Mouse (Mus musculus) embryo, embryonic 11 days (tissue): ENCODE measurements around the gene Cib1.
A peak's percentile ranks its signal among the peaks of the same experiment; 100 is the strongest.

ENCODE experiments used
- DNase-seq: peaks from one replicate; pipeline ENCODE4 v3.0.0-alpha.2; 2015

Gene Cib1

DNA sequence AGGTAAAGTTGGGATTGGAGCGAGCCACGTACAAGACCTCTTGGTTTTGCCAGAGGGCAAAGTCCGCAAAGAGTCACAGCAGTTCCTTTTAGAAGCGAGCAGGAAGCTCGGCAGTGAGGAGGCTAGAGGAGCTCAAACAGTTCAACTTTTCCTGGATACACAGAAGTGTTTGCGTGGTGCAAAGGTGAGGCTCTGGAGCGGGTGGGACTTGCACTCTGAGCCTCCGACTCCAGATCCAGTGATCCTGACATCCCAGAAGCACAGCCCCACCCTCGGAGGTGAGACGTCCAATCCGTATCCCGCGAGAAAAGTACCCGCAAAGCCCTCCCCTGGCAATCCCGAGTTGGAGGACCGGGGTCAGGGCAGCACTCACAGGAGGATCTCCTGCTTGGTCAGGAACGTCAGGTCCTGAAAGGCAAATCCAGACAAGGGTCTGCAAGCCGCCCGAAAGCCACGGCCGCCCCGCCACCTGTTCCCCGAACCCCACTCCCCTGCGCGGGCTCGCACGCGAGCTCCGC is 583 bp downstream of the Cib1 start:
- DNase-seq: no peak

DNA sequence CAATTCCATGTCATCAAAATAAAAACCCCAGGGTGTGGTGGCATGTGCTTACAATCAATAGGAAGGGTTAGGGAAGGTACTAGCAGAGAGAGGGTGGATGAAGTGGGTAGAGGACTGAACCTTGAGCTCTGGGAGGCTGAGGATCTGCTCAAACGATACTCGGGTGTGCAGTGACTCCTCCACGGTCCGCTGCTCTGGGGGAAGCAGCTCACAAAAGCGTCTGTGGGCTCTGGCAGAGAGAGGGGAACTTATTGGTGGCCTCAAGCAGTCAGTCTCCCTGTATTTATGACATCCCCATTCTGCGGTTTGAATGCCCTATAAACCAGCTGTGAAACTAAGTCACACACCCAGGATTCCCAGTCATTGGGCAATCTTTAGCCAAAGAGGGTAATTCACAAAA is 2.4 kb downstream of the Cib1 start:
- no peak for DNase-seq

DNA sequence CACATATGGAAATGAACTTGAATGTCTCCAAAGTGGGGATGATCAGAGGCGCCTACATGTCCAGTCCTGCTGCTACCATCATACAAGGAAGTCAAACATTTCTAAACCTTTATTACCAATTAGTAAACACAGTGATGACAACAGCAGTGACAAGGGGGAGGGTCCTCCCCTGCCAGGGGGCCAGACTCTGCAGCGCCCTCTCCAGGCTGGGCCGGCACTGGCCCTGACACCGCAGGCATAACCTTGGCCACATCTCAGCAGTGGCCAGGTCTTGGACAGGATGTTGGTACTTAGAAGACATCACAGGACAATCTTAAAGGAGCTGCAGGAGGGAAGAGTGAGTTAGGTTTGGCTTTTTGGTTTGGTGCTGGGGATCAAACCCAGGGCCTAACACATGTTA is 5.5 kb downstream of the Cib1 start:
- DNase-seq: no peak

DNA sequence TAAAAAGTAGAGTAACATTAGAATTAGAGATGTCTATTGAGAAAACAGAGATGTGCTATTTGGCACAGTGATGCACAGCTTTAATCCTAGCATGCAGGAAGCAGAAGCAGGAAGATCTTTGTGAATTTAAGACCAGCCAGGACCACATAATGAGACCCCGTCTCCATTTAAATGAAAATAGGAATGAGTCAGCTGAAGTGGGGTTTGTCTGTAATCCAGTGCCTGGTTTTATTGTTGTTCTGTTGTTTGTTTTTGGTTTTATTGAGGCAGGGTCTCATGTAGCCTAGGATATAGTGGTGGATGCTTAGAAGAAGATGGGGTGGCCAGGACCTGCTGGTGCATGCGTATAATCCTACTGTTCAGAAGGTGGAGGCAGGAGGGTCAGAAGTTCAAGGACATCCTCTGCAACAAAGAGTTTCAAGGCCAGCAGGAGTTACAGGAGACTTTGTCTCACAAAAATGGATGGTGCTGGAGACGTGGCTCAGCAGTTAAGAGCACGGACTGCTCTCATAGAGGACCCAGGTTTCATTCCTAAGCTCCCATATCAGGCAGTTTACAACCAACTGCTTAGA is 11.3 kb downstream of the Cib1 start:
- DNase-seq: no peak

DNA sequence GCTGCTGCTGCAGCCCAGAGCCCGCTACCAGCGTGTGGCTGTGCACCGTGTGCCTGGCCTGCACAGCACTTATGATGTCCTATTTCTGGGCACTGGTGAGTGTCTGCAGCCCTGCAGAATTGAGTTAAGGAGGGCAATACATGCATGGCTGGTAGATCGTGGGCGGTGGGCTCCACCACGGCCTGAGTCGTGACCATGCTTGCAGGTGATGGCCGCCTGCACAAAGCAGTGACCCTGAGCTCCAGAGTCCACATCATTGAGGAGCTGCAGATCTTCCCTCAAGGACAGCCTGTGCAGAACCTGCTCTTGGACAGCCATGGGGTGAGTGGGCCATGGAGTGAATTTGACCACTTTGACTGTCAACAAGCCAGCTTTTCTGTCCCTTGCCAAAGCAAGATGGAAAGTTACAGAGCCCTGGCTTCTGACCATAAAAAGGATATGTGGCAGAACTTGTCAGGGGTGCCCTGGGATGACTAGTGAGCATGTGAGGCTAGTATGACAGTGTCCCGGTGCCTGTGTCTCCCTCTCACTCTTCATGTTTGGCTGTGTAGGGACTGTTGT is 12.3 kb downstream of the Cib1 start:
- no peak for DNase-seq

DNA sequence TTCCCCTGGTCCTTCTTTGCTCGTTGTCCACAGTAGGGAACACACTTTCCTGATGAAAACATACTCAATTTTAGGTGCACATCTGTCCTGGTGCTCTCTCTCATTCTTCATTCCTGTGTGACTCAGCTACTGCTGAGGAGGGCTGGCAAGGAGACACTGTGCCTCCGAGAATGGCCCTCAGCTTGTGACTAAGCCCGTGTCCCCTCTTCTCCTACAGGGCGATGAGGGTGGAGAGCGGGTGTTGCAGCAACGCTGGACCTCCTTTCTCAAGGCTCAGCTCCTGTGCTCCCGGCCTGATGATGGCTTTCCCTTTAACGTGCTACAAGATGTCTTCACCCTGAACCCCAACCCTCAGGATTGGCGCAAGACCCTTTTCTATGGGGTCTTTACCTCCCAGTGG is 13.9 kb downstream of the Cib1 start:
- DNase-seq: no peak

DNA sequence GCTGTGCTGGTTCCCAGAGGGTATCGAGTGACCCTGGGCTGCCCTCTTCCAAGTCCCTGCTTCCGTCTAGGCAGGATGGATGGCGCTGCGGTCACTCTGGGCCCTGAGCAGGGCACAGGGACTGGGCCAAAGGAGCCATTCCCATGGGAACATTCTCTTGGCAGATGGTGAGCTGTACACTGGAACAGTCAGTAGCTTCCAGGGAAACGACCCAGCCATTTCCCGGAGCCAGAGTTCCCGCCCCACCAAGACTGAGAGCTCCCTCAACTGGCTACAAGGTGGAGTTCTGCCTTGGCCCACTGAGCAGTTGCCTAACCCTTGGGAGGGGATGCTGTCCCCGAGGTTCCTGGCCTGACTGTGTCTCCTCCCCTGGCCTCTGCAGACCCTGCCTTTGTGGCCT is 16.0 kb downstream of the Cib1 start:
- no peak for DNase-seq

DNA sequence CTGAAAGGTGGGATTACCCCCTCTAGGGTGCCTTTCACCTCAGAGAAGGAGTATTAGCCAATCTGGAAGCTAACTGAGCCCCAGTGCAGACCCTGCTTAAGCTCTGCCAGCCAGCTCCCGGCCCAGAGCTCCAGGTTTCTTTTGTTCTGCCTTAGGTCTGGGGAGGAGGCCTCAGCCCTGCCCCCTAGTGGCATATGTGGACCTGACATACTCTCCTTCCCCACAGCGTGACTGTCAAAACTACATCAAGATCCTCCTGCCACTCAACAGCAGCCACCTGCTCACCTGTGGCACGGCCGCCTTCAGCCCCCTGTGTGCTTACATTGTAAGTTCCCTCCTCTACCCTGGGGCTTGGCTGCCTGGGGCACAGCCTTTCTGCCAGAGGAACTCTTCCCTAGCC is 17.2 kb downstream of the Cib1 start:
- DNase-seq: peak; percentile 86

DNA sequence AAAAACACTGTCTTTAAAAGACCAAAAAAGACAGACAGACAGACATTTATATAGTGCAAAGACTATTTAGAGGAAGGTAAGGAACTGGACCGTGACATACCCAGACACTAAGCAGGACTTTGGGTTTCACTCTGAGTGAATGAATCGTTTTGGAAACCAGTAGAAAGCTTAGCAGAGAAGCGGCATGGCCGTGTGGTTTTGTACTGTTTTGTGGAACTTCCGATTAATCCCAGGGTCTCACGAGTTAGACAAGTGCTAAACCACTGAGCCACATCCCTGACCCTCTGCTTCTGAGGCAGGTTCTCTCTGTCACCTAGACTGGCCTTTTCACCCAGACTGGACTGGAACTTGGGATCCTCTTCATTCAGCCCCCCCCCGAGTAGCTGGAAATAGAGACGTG is 18.2 kb downstream of the Cib1 start:
- DNase-seq: no peak

DNA sequence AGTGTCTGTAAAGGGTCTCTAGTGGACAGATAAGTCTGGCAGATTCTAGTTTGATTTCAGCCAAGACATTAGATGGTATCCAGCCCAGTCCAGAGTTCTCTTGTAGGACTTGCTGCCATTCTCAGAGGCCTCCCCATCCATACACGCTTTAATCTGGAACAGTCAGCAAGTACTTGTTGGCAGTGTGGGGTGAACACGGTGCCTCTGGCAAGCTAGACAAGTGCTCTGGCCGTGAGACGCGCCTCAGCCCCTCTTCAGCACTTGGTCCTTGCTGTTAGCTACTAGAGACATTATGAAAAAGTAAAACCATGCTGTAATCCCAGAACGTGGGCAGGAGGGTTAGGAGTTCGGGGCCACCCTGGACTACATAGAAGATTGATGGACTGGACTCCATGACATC is 19.0 kb downstream of the Cib1 start:
- DNase-seq: no peak

DNA sequence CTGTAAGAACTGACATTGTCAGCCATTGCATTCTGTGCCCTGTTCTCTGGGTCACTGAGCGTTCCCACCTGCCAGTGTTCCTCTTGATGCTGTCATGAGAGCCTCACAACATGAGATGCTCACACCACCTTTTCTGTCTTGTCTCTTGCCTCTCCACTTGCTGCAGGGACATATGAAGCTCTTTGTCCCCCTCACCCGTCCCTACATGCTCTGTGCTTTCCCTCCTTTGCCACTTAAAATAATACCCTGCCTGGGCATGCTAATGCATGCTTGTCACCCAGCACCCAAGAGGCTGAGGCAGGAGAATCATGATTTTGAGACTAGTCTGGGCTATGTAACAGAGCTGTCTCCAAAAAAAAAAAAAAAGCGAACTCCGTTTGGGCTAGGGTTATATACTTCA is 21.6 kb downstream of the Cib1 start:
- DNase-seq: no peak

DNA sequence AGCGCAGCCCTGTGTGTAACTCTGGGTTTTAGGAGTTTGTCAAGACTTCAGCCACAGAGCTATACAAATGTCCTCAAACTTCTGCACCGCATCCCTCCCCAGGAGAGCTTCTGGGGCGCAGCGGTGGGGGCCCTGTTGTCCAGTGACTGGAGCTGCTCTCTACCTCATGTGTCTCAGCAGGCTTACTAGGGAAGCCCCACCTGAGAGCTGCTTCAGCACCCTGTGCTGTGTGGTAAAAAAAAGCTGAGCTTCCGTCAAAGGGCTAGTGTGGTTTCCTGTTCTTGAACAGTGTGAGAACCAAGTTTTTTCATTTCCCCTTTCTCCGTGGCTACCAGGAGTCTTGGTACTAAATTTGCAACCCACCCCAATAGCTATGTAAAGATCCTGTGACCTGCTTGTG is 22.9 kb downstream of the Cib1 start:
- no peak for DNase-seq

DNA sequence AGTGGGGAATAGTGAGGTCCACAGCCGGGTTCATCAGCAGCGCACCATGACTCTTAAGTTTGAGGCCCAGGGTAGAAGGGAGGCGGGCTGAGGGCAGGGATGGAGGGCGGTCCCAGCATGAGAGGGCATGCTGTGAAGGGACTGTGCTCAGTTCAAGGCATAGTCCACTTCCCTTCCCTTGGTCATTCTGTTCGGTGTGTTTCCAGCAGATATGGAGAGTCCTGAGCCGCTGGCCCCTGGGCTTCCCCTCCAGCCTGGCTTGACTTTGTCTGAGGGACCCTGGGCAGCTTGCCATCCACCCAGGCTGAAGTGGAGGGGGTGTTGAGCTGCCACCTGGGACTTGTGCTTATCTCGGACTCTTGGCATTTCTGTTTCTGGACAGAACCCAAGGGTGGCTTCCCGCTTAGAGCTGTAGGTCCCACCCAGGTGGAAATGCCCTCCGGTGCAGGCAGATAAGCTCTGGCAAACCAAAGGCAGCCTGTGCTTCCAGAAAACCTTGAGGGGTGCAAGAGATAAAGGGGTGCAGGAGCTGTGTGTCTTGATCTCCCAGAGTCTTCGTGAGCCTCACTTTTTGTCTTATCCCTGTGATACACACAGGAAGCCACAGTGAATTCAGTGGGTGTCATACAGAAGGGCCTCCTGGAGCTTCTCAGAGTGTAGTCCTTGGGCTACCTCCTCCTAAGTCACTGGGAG is 23.7 kb downstream of the Cib1 start:
- DNase-seq: no peak

DNA sequence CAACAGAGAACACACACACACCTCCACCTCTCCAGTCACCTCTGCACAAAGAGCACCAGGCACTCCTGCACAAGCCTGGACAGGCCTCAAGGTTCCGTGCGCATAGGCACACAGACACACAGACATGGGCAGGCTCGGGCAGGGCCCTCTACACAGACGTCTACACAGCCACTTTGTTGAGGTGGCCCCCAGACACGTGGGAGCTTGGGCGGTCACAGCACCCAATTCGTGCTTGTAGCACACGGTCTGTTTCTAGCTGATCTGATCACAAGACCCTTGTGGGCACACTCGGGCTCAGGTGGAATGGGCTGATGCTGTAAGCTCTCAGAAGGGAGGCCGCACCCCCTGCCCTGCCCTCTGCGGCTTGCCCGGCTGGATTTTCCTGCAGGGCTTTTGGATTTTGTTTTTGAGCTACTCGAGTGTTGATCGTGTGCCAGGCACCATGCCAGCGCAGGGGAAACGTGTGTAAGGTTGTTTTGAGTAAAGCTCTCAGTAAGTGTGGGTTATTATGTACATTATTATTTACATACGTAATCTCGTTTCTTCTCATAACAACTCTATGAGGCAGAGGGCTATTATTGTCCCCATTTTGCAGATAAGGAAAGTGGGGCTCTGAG is 24.5 kb downstream of the Cib1 start:
- DNase-seq: no peak

DNA sequence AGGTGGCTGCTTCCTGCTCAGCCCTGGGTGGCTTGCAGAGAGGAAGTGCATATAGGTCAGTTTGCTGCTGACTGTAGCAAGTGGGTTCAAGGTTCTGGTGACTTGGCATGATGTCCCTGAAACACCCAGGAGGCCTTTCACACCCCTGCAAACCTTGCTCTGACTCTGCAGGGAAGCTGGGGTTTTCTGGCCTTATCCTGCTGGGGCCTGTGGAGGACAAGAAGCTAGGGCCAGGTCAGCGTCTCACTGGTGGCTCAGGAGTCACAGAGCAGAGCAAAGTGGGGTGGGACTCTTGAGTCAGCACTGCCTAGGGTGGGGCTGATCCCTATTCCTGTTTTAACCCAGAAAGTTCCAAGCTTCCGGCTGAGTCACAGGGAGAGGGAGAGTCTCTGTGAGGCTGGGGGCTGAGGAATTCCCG is 25.3 kb downstream of the Cib1 start:
- DNase-seq: no peak

DNA sequence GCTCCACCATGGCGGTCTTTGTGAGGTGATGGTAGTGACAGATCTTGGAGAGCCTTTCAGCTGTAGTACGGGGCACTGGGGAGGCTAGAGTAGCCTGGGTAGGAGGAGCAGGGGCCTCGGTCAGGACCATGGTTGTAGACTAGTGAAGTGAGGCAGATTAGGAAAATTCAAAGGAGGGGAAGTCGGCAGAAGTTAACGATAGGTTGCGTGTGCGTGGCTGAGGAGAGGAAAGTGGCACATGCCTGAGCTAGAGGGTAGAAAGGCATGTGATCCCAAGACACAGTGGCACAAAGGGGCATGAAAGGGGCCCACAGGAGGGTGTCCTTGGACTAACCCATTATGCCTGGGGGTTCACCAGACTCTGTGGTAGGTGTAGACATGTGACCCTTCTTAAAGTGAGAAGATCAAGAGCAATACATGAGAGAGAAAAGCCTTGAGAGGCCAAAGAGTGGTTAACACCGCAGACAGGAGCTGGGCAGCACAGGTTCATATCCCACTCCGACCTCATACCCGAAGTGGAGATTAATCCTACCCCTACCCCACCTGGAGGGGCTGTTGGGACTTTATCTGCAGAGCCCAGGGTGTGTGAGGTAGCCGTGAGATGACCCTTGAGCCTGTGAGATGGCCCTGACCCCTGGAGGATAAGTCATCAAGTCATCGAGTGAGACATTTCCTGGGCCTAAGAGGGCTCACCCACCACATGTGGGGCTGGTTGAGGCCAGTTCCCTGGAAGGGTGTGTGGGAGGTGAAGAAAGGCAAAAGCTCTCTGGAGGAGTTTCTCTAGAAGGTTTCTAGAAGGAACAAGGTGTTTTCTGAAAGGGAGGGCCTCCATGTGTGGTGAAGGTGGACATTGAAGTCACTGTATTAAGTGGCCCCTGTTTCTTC is 26.7 kb downstream of the Cib1 start:
- DNase-seq: no peak

DNA sequence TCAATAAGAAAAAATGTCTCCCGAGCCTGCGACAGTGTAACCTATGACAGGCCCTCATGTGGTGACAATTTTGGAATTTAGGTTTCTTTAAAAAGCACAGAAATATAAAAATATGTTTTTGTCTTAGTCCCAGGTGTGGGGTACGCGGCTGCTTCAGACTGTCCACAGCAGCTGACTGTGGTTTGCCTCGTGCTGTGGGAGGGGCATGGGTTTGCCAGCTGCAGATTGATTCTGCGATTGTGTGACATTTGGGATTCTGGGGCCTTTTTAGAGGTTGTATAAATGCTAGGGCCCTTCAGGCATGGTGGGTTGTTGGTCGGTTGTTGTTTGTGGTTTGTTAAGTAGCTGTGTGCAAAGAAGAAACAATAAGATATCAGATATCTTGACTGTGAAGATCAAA is 27.7 kb downstream of the Cib1 start:
- no peak for DNase-seq

DNA sequence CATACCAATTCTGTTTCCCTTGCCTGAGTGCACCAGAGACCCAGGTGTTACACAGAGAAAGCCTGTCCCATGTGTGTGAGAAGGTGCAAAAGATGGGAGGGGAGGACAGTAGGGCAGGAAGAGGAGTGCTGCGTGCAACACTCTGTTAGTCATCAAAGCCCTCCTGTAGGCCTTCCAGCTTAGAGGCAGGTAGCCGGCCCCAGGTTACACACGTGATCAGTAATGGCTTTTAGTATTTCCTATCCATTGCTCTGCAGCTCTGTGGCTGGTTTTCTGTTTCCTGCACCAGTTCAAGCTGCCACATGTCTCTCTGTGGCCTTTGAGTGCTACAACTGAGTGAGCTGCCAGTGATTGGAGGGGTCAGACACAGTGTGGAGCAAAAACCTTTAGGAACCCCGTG is 28.3 kb downstream of the Cib1 start:
- no peak for DNase-seq

DNA sequence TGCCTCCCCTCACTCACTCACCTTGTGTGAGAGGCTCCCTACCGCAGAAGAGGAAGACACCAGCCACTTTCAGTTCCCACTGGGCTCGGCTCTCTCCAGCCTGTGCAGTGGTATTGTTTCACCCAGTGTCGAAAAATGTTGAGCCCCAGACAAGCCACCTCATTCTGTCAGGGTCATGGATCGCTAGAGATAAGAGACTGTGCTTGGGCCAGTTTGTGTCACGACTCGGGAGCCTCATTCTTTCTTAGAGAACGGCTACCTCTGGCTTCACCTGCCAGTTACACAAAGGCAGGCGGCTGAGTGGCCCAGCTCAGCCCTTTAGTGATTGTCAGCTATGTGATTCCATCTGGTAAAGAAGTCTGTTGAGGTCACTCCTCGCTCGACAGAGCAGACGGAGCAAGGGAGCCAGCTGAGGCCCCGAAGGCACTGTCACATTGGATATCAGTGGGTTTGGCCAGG is 28.9 kb downstream of the Cib1 start:
- DNase-seq: no peak

DNA sequence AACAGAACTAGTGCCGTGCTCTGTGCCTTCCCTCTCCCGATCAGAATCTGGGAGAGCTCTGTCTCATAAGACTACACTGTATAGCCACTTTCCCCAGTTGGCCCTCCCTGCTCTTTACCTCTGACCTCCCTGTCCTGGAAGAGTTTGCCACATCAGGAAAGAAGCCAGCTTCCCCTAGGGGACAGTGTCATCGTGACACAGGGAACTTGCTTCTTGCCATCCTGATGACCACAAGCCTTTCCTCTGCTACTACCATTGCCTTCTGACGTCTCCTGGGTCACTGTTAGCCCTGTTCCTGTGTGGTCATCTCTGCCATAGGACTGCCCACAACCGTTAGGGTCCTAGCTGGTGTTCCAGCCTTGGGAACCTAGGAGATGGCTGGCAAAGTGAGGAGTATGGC is 29.7 kb downstream of the Cib1 start:
- no peak for DNase-seq

DNA sequence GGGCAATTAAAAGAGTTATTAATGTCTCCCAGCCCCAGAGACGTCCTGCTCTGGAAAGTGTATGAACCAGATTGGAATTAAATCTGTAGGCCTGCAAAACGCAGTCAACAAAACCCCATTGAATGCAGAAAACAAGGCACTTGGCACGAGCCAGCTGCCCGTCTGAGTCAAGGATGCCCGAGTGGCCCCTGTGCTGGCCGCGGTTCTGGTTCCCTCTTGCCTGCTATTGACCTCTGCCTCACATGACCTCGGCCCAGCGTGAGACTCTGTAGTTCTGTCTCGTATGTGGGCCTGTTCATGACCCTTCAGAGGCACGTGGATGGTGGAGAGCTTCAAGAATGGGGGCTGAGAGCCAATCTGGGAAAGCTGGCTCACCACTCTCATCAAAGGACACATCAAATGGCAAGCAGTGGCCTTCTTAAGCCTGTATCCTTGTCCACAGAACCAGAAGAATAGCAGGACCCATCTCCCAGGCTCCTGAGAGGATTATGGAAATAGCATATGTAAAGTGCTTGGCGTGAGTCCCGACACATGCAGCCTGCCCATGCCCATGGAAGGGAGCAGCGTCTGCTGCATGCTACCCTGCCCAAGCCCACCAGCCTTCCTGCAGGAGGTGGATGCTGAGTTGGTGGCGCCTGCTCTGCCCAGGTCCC is 30.6 kb downstream of the Cib1 start:
- DNase-seq: no peak

DNA sequence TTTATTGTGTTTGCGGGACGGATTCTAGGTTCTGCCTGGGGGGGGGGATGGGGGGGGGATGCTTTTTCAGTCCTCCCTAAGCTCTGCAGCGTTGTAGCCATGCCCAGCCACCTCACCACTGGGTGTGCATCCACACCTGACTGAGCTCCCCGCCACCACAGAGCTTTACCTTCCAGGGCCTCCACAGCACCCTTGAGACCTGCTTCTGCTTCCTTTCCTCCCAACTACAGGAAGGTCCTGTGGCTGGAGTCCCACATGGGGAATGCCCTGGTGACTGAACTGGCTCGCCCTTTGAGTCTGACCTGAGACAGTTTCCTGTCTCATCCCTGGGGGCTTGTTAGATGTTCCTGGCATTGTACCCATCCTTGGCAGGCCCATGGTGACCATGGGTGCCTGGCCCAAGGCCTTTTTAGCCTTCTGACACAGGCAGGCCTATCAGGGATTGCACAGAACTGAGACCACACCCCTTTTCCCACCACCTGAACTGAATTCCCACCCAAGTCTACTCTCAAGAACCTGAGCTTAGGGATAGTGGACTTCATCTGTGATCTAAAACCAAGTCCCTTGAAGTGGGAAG is 31.6 kb downstream of the Cib1 start:
- no peak for DNase-seq
